Mouse (Mus musculus) megakaryocyte progenitor cell, adult 5-6 weeks (primary cell): ENCODE results near the gene Clec1a. TPM values are rescaled to one million over a fixed set of nuclear protein-coding genes. Genes with fewer than 3 reads are reported as not detected.

ENCODE experiments used
- ATAC-seq: replicated peaks from 2 replicates; pipeline ENCODE4 v1.8.0; 2016; ENCODE audit warnings: mild to moderate bottlenecking, moderate TSS enrichment, inconsistent platforms; ENCODE audit not compliant: poor library complexity
- total RNA-seq, 2 experiments: library from RNA; stranded (forward) in 1 of 2; stranded (reverse) in 1 of 2; fragments of 157-497, 149-512 nt in 1 of 2; fragments of 200-1000 nt in 1 of 2; gene quantifications; 2 replicates each; pipeline versions ENCODE4 v1.2.3 to v1.2.4; 2015 to 2017

Gene Clec1a
- total RNA-seq, 2 experiments from 2014 or later, result 0.12 TPM

GRCm38 (mm10) chr6:129407324-129407723, 44.5 kb downstream of the Clec1a start:
- peak; percentile 81 for ATAC-seq

- peak; percentile 37 for ATAC-seq
Observed at GRCm38 (mm10) chr6:129405999-129406398, 45.8 kb downstream of the Clec1a start.

- peak; percentile 15 for ATAC-seq
Observed at GRCm38 (mm10) chr6:129403391-129403790, 48.4 kb downstream of the Clec1a start.

- ATAC-seq, result peak; percentile 33; the same call in 1 of the 2 replicates
Observed at GRCm38 (mm10) chr6:129402404-129402803, 49.4 kb downstream of the Clec1a start.

- ATAC-seq, result no peak
Observed at GRCm38 (mm10) chr6:129399945-129400344, 51.9 kb downstream of the Clec1a start.

- ATAC-seq, result no peak
Observed at GRCm38 (mm10) chr6:129396997-129397396, 54.8 kb downstream of the Clec1a start, which contains the start of gene Clec1b. TSS of gene Clec1b (plus strand) at chr6:129397297.

GRCm38 (mm10) chr6:129393732-129394131, 58.1 kb downstream of the Clec1a start:
- ATAC-seq, result no peak

GRCm38 (mm10) chr6:129393087-129393720, 58.6 kb downstream of the Clec1a start:
- ATAC-seq, result peak; percentile 70

GRCm38 (mm10) chr6:129385774-129386173, 66.0 kb downstream of the Clec1a start, which contains the start of gene Clec12b:
TSS of gene Clec12b (minus strand) at chr6:129385874.
- ATAC-seq, result no peak

- ATAC-seq, result no peak
Observed at GRCm38 (mm10) chr6:129385000-129385399, 66.8 kb downstream of the Clec1a start.

- no peak for ATAC-seq
Observed at GRCm38 (mm10) chr6:129383466-129383865, 68.3 kb downstream of the Clec1a start.

- ATAC-seq, result no peak
Observed at GRCm38 (mm10) chr6:129381736-129382135, 70.1 kb downstream of the Clec1a start.

- no peak for ATAC-seq
Observed at GRCm38 (mm10) chr6:129380454-129380853, 71.3 kb downstream of the Clec1a start.

GRCm38 (mm10) chr6:129374937-129375471, 76.8 kb downstream of the Clec1a start:
- peak; percentile 90 for ATAC-seq

Other genes starting within 250 kb of the Clec1a start
- 128 and 146 TPM in 2 replicates for gene Cd69, start 176.6 kb downstream of the Clec1a start, total RNA-seq (2015)
- 109 and 150 TPM in 2 replicates for gene Cd69, start 176.6 kb downstream of the Clec1a start, total RNA-seq (2017)
- gene 4922502D21Rik, start 120.2 kb downstream of the Clec1a start, total RNA-seq (2015), result 0.42 TPM in 1 of 2 replicates, not detected in the other
- 0.34 TPM in 1 of 2 replicates, not detected in the other for gene 4922502D21Rik, start 120.2 kb downstream of the Clec1a start, total RNA-seq (2017)
- gene Clec12a, start 109.3 kb downstream of the Clec1a start, total RNA-seq (2015), result 726 and 820 TPM in 2 replicates
- 640 and 745 TPM in 2 replicates for gene Clec12a, start 109.3 kb downstream of the Clec1a start, total RNA-seq (2017)
- not detected in 2 replicates for gene Clec12b, start 66.1 kb downstream of the Clec1a start, total RNA-seq (2015)
- not detected in 2 replicates for gene Clec12b, start 66.1 kb downstream of the Clec1a start, total RNA-seq (2017)
- 0.17 and 0.22 TPM in 2 replicates for gene Clec1b, start 54.7 kb downstream of the Clec1a start, total RNA-seq (2015)
- 0.17 and 0.42 TPM in 2 replicates for gene Clec1b, start 54.7 kb downstream of the Clec1a start, total RNA-seq (2017)
- 5.2 and 6.3 TPM in 2 replicates for gene Clec9a, start 43.1 kb downstream of the Clec1a start, total RNA-seq (2015)
- 2.0 and 3.4 TPM in 2 replicates for gene Clec9a, start 43.1 kb downstream of the Clec1a start, total RNA-seq (2017)
- gene Olr1, start 55.2 kb upstream of the Clec1a start, total RNA-seq (2015), result 31.6 and 33.4 TPM in 2 replicates
- gene Olr1, start 55.2 kb upstream of the Clec1a start, total RNA-seq (2017), result 17.3 and 51.7 TPM in 2 replicates
- 0.10 TPM in 1 of 2 replicates, not detected in the other for gene Tmem52b, start 60.6 kb upstream of the Clec1a start, total RNA-seq (2015)
- gene Tmem52b, start 60.6 kb upstream of the Clec1a start, total RNA-seq (2017), result 0.12 and 1.1 TPM in 2 replicates
- 19.0 and 19.4 TPM in 2 replicates for gene Gabarapl1, start 81.2 kb upstream of the Clec1a start, total RNA-seq (2015)
- gene Gabarapl1, start 81.2 kb upstream of the Clec1a start, total RNA-seq (2017), result 45.5 and 62.8 TPM in 2 replicates
- gene Klre1, start 125.9 kb upstream of the Clec1a start, total RNA-seq (2015), result 0.49 TPM in 1 of 2 replicates, not detected in the other
- not detected in 2 replicates for gene Klre1, start 125.9 kb upstream of the Clec1a start, total RNA-seq (2017)
- gene Klrd1, start 139.8 kb upstream of the Clec1a start, total RNA-seq (2015), result 0.78 TPM in 1 of 2 replicates, not detected in the other
- 2.3 and 2.5 TPM in 2 replicates for gene Klrd1, start 139.8 kb upstream of the Clec1a start, total RNA-seq (2017)
- gene Klrk1, start 171.9 kb upstream of the Clec1a start, total RNA-seq (2015), result 5.7 and 8.2 TPM in 2 replicates
- gene Klrk1, start 171.9 kb upstream of the Clec1a start, total RNA-seq (2017), result 11.8 and 12.2 TPM in 2 replicates
- not detected in 2 replicates for gene Klrc3, start 191.3 kb upstream of the Clec1a start, total RNA-seq (2015)
- gene Klrc3, start 191.3 kb upstream of the Clec1a start, total RNA-seq (2017), result not detected in 2 replicates
- not detected in 2 replicates for gene Klrc2, start 208.7 kb upstream of the Clec1a start, total RNA-seq (2015)
- gene Klrc2, start 208.7 kb upstream of the Clec1a start, total RNA-seq (2017), result not detected in 2 replicates
- 0.17 and 0.44 TPM in 2 replicates for gene Klrc1, start 227.0 kb upstream of the Clec1a start, total RNA-seq (2015)
- 0.87 TPM in 1 of 2 replicates, not detected in the other for gene Klrc1, start 227.0 kb upstream of the Clec1a start, total RNA-seq (2017)